Mouse (Mus musculus): ENCODE measurements at regions not wholly inside any gene's neighbourhood (a gene's known extent, or its start where the extent isn't known, plus 50 kb on each side); places are given as distances from the start of the nearest gene placed in this dataset.

DNA sequence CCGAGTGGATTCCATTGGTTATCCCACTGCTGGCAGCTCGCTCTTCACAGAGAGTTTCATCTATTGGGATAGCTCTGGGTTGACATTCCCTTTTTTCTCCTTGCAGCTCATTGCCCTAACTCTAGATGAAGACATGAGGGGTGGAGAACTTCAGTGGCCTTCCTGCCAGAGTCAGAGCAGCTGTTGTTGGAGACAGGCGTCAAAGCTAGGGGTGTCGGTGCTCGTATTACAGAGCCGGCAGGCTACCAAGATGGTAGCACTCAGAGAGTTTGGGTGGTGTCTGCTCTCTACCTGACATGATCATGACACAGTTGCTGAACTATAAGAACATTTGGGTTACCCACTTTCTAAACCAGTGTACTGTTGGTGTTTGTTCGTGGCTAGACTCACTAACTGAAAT lies 162.5 kb upstream of the Trib2 start:
- no peak for DNase-seq (ENCODE audit: low read depth, low spot score)

- no peak for DNase-seq (ENCODE audit: low read depth, low spot score)
Observed at GRCm38 (mm10) chr12:15971786-15972185, 155.1 kb upstream of the Trib2 start.

DNA sequence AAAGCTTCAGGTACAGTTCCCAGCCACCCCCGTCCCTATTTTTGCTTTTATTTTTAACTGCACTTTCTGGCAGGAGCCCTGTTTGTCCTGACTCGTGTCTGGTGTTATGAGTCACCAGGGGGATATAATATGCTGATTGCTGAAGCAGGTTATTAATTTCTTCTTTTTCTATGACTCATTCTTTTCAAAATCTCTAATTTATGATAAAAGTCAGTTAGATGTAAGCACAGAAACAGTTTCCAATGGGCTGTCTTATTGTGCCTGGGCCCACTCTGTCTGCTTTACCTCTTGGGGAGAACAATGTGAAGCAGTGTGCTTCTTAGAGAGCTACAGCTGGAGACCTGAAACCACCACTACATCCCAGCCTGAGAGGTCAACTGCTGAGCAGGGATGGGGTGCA lies 153.5 kb upstream of the Trib2 start:
- no peak for DNase-seq (ENCODE audit: low read depth, low spot score)

GRCm38 (mm10) chr12:15967550-15968102 lies 150.9 kb upstream of the Trib2 start:
- no peak for DNase-seq (ENCODE audit: low read depth, low spot score)

- no peak for DNase-seq (ENCODE audit: low read depth, low spot score)
Observed at GRCm38 (mm10) chr12:15966631-15967030, 149.9 kb upstream of the Trib2 start.

DNA sequence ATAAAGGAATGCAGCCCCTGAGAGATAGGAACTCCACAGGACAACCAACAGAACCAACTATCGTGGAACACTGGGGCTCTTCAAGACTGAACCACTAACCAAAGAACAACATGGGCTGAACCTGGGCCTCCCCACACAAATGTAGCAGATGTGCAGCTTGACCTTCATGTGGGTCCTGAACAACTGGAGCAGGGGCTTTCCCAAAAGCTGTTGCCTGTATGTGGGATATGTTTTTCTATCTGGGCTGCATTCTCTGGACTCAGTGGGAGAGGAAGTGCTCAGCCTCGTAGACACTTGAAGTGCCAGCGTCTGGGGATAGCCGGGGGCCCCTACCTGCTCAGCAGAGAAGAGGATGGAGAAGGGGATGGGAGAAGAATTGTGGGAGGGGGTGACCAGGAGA lies 149.2 kb upstream of the Trib2 start:
- DNase-seq (ENCODE audit: low read depth, low spot score), result no peak

GRCm38 (mm10) chr12:15964073-15964472 lies 147.4 kb upstream of the Trib2 start:
- DNase-seq (ENCODE audit: low read depth, low spot score), result no peak

- no peak for DNase-seq (ENCODE audit: low read depth, low spot score)
Observed at GRCm38 (mm10) chr12:15961834-15962233, 145.1 kb upstream of the Trib2 start.

- peak; percentile 14 for DNase-seq (ENCODE audit: low read depth, low spot score)
Observed at GRCm38 (mm10) chr12:15937443-15938237, 120.9 kb upstream of the Trib2 start.

GRCm38 (mm10) chr12:15932067-15932466 lies 115.3 kb upstream of the Trib2 start:
- no peak for DNase-seq (ENCODE audit: low read depth, low spot score)

DNA sequence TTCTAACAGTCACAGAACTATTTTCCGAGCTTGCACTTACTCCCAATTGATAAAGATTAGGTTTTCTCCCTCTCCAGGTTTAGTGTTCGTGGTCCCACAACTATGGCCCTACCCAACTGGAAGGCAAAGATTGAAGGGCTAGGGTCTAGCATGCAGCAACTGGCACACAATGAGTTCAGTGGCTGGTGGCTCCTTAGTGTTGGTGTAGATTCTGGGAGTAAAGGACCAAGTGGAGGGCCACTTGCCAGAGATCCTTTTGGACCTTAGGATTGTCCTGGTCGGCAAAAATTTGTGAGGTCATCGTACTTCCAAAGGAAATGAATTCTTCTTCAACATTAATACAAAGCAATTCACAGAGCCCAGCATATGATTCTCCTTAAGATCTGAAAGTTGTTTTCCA lies 114.8 kb upstream of the Trib2 start:
- no peak for DNase-seq (ENCODE audit: low read depth, low spot score)

GRCm38 (mm10) chr12:15930155-15930554 lies 113.4 kb upstream of the Trib2 start:
- DNase-seq (ENCODE audit: low read depth, low spot score), result no peak

GRCm38 (mm10) chr12:15929541-15929940 lies 112.8 kb upstream of the Trib2 start:
- no peak for DNase-seq (ENCODE audit: low read depth, low spot score)

GRCm38 (mm10) chr12:15918291-15918690 lies 101.6 kb upstream of the Trib2 start:
- no peak for DNase-seq (ENCODE audit: low read depth, low spot score)

DNA sequence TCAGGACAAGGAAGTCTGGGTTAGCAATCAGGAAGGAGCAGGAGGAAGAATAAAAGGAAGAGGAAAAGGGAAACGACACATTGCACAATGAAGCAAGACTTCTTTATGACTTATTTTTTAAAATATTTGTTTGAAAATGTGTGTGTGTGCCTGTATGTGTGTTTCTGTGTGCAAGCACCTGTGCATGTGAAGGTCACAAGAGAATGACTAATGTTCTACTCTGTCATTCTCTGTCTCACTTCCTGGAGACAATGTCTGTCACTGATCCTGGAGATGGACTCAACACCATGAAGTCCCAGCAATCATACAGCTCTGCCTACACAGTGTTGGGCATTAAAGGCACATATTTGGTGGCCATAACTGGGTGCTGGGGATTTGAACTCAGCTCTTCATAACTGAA lies 96.2 kb upstream of the Trib2 start:
- no peak for DNase-seq (ENCODE audit: low read depth, low spot score)

DNA sequence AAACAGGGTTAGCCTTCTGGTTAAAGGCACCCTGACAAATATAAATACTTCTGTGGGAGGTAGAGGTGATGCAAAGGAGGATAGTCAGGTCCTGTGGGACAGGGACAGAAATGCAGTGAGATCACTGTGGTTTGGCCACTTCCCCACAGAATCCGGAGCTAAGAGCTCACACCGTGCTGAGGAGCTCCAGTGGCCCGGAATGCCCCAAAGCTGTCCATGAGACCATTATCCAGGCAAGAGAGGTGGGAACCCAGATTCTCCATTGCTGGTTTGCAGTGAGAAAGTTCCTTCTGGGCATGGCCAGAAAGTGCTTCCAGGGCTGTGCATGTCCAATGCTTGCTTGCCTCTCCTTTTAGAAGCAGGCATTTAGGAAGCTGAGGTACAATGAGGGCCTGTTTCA lies 95.8 kb upstream of the Trib2 start:
- DNase-seq (ENCODE audit: low read depth, low spot score), result no peak

GRCm38 (mm10) chr12:15911254-15911991 lies 94.7 kb upstream of the Trib2 start:
- DNase-seq (ENCODE audit: low read depth, low spot score), result no peak

DNA sequence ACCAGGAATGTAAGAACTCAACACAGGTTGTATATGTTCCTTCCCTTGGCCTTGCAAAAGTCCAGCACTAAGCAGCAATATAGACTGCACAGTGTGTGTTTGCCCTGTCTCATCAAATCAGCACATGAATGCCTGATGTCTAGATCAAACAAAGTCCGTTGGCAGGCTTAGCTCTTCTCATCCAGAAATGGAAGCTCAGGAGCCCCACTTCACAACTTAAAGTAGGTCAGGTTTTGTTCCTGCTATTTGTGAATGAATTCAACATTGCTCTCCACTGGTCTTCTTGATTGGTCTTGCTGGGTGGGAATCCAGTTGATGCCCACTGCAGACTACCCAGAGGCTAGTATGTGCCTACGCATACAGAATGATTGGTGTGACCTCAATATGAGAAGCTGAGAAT lies 80.8 kb upstream of the Trib2 start:
- DNase-seq (ENCODE audit: low read depth, low spot score), result no peak

DNA sequence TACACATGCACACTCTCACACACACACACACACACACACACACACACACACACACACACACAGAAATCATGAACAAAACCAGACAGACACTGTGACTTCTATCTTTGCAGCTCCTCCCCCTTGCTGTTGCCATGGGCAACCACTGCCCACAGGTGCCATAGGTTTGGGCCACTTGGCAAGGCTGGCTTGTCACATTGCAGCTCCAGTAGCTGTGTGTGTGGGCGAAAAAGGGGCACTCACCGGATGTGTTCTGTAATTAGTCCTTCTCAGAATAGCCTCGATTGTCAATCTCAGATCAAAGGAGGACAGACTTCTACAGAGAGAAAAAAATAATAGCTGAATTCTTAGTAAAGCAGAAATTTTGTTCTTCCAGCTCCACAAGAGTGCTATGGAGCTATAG lies 79.8 kb upstream of the Trib2 start:
- no peak for DNase-seq (ENCODE audit: low read depth, low spot score)

DNA sequence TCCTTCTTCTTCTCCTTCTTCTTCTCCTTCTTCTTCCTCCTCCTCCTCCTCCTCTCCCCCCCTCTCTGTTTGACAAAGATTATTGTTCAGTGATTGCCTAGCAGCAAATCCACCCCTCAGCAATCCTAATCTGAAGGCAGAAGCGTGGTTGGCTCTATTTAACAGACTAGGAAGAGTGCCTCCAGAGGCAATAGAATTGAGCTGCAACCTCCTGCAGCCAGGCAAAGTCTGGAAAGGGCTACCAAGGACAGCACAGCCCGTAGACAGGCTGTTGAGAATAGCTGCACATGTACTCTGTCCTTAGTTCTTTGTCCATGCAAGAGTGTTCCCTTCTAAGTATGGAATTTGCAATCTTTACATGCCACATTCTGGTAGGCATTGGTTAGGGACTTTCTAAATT lies 78.5 kb upstream of the Trib2 start:
- no peak for DNase-seq (ENCODE audit: low read depth, low spot score)

DNA sequence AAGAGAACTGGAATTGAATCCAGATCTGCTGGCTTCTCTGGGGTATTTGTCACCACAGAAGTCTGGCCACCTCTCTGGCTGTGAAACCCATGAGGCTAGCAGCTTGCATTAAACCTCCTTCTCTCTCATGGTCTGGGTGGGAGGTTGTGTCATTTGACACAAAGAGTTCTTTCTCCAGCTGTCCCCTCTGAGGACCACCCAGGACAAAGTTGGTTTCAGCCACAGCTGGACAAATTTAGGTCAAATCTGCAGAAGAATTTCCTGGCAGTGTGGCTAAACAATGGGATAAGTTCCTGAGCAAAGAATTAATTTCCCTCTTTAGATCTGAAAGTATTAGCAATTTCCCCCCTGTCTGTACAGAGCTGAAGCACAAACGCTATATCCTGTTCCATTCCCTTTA lies 73.9 kb upstream of the Trib2 start:
- no peak for DNase-seq (ENCODE audit: low read depth, low spot score)

- DNase-seq (ENCODE audit: low read depth, low spot score), result no peak
Observed at GRCm38 (mm10) chr12:15879907-15880430, 63.2 kb upstream of the Trib2 start.
